ENCODE assay signal across 12 mouse cellular contexts in the genomic region with DNA sequence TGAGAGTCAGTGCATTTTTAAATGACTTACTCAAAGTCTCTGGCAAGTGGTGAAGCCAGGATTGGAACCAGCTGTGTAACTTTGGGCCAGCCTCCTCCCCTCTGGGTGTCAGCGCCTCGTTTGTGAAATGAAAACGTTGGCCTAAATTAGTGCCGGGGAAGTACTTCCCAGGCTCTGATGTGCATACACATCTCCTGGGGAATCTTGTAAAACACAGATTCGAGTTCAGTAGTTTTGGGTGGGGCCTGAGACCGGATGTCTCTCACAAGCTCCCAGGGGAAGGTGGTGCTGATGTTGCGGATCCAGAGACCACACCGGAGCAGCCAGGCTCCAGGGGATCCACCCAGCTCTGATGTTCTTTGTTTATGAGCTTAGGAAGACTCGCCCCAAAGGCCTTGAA. TPM values are rescaled to one million over a fixed set of nuclear protein-coding genes. Genes with fewer than 3 reads are reported as not detected.
DNase-seq lines count a peak whose midpoint lies in the region; ATAC-seq and TF ChIP-seq lines count a peak whose summit lies in the region.
"Had no signal": no experiment of that assay in that cellular context is flagged by ENCODE, and none has a peak within 500 bp of the region (broad histone marks: within the 10 kb centered on the region; RNA-seq: fewer than 3 reads in every experiment).

No protein-coding gene starts in this region.

- WGBS in heart, embryonic 11.5 days (ENCODE audit: insufficient replicate concordance): 51% methylated on average over 9 of the region's 9 CpGs
- WGBS in heart, embryonic 15.5 days: 55% methylated on average over 9 of the region's 9 CpGs
- WGBS in midbrain, postnatal 0 days: 66% methylated on average over 9 of the region's 9 CpGs

- H3K4me3 ChIP-seq in heart, embryonic 11.5 days (ENCODE audit: low read depth, low read length): no peak overlapping the region
- no peak overlapping the region for H3K4me3 ChIP-seq in heart, embryonic 15.5 days
- H3K4me3 ChIP-seq in midbrain, postnatal 0 days (ENCODE audit: low read depth, low read length): no peak overlapping the region

- no peak for TF ChIP-seq CTCF in midbrain, postnatal 0 days (IDR thresholded peaks at IDR 0.05)

- H3K4me1 ChIP-seq in heart, embryonic 11.5 days (ENCODE audit: control insufficient read depth, insufficient read depth, low read length): peaks cover 14% of the 10 kb centered on the region
- peaks cover 20% of the 10 kb centered on the region for H3K4me1 ChIP-seq in heart, embryonic 15.5 days (replicated peaks)
- H3K4me1 ChIP-seq in midbrain, postnatal 0 days (ENCODE audit: insufficient read depth, low read length): no peaks in the 10 kb centered on the region

- H3K4me2 ChIP-seq in heart, embryonic 11.5 days: no peak overlapping the region
- no peak overlapping the region for H3K4me2 ChIP-seq in heart, embryonic 15.5 days
- H3K4me2 ChIP-seq in midbrain, postnatal 0 days (ENCODE audit: low read depth, low read length, poor library complexity, severe bottlenecking): no peak overlapping the region
- H3K4me2 ChIP-seq: midbrain, embryonic 11.5 days had no signal

- no peaks in the 10 kb centered on the region for H3K27me3 ChIP-seq in heart, embryonic 11.5 days (ENCODE audit: control insufficient read depth, insufficient read depth, low read length)
- H3K27me3 ChIP-seq in heart, embryonic 15.5 days: no peaks in the 10 kb centered on the region
- no peaks in the 10 kb centered on the region for H3K27me3 ChIP-seq in midbrain, postnatal 0 days (ENCODE audit: insufficient read depth, low read length)

- peaks cover 14% of the 10 kb centered on the region for H3K36me3 ChIP-seq in heart, embryonic 11.5 days (ENCODE audit: control insufficient read depth, insufficient read depth, low read length)
- H3K36me3 ChIP-seq in heart, embryonic 15.5 days: peaks cover 20% of the 10 kb centered on the region; the same call in 1 of the 2 replicates
- H3K36me3 ChIP-seq in midbrain, postnatal 0 days (ENCODE audit: insufficient read depth, low read length): no peaks in the 10 kb centered on the region

- ATAC-seq in heart, embryonic 11.5 days (replicated peaks; ENCODE audit: insufficient number of reproducible peaks, low FRiP score, low TSS enrichment): no peak
- ATAC-seq in heart, embryonic 15.5 days (replicated peaks; ENCODE audit: insufficient number of reproducible peaks, insufficient read depth, low FRiP score, low read depth): no peak
- no peak for ATAC-seq in megakaryocyte, adult 5-6 weeks (ENCODE audit: poor library complexity, severe bottlenecking)
- ATAC-seq in midbrain, postnatal 0 days (ENCODE audit: low FRiP score): no peak

- H3K27ac ChIP-seq in heart, embryonic 11.5 days (ENCODE audit: low read depth, low read length): no peak overlapping the region
- peak overlapping the region; percentile 11; the same call in 1 of the 2 replicates for H3K27ac ChIP-seq in heart, embryonic 15.5 days
- H3K27ac ChIP-seq in midbrain, postnatal 0 days (ENCODE audit: low read depth, low read length): no peak overlapping the region

- H3K9me3 ChIP-seq in heart, embryonic 11.5 days (replicated peaks; ENCODE audit: control insufficient read depth, low read length): no peaks in the 10 kb centered on the region
- H3K9me3 ChIP-seq in heart, embryonic 15.5 days (replicated peaks): no peaks in the 10 kb centered on the region
- no peaks in the 10 kb centered on the region for H3K9me3 ChIP-seq in midbrain, postnatal 0 days (ENCODE audit: low read length)

- H3K9ac ChIP-seq in heart, embryonic 11.5 days (ENCODE audit: low read depth, low read length): no peak overlapping the region
- no peak overlapping the region for H3K9ac ChIP-seq in heart, embryonic 15.5 days
- H3K9ac ChIP-seq in midbrain, postnatal 0 days (replicated peaks; ENCODE audit: low read length, poor library complexity, severe bottlenecking): no peak overlapping the region

- peak; percentile 86 to 89 for DNase-seq in heart, adult 18-20 months
- DNase-seq in ZHBTc4 (ENCODE audit: low read depth, low spot score): peak; percentile 64
- DNase-seq in lung, postnatal 36 days: peak; percentile 70
- no peak for DNase-seq in midbrain, postnatal 0 days (ENCODE audit: low spot score)
- no peak for DNase-seq in embryo, embryonic 9.5 days (ENCODE audit: extremely low spot score)
- DNase-seq: embryo, embryonic 11 days; spleen, adult 18-20 months had no signal

RNA-seq across cellular contexts. Expression of a gene that starts 10.6 kb away (rescaled TPM):
- total RNA-seq in heart, adult 18-20 months (2021): 10 to 100 TPM; 11.0 to 11.7 TPM
- 61.5 and 68.1 TPM in 2 replicates for polyA plus RNA-seq in heart, embryonic 11.5 days (2014; fragmentation: Nextera tagmentation; extraction: Ambion mirVana)
- 70.5 and 85.0 TPM in 2 replicates for polyA plus RNA-seq in heart, embryonic 15.5 days (2015; fragmentation: Nextera tagmentation; extraction: Ambion mirVana)
- total RNA-seq in megakaryocyte, adult 5-6 weeks (2015): 0.75 TPM in 1 of 2 replicates, not detected in the other
- 0.22 and 1.2 TPM in 2 replicates for total RNA-seq in megakaryocyte, adult 5-6 weeks (2017)
- total RNA-seq in midbrain, postnatal 0 days (2014; rRNA removed): 45.1 and 54.4 TPM in 2 replicates
- polyA plus RNA-seq in midbrain, postnatal 0 days (2015; fragmentation: Nextera tagmentation; extraction: Ambion mirVana): 48.5 and 48.9 TPM in 2 replicates

RNA-seq across cellular contexts. Expression of a gene that starts 23.9 kb away (rescaled TPM):
- total RNA-seq in heart, adult 18-20 months (2021): 1 to 10 TPM; 1.5 to 1.7 TPM
- 3,442 and 3,640 TPM in 2 replicates for polyA plus RNA-seq in heart, embryonic 11.5 days (2014; fragmentation: Nextera tagmentation; extraction: Ambion mirVana)
- 3,693 and 4,133 TPM in 2 replicates for polyA plus RNA-seq in heart, embryonic 15.5 days (2015; fragmentation: Nextera tagmentation; extraction: Ambion mirVana)
- 0.36 and 0.45 TPM in 2 replicates for total RNA-seq in megakaryocyte, adult 5-6 weeks (2015)
- total RNA-seq in megakaryocyte, adult 5-6 weeks (2017): not detected in 2 replicates
- 2.2 TPM in 1 of 2 replicates, not detected in the other for total RNA-seq in midbrain, postnatal 0 days (2014; rRNA removed)
- polyA plus RNA-seq in midbrain, postnatal 0 days (2015; fragmentation: Nextera tagmentation; extraction: Ambion mirVana): 0.57 and 0.70 TPM in 2 replicates
- total RNA-seq: layer of hippocampus, postnatal 10 days had no signal

RNA-seq across cellular contexts. Expression of a gene that starts 35.4 kb away (rescaled TPM):
- 10 to 100 TPM; 47.0 to 51.1 TPM for total RNA-seq in heart, adult 18-20 months (2021)
- polyA plus RNA-seq in heart, embryonic 11.5 days (2014; fragmentation: Nextera tagmentation; extraction: Ambion mirVana): 183 and 209 TPM in 2 replicates
- polyA plus RNA-seq in heart, embryonic 15.5 days (2015; fragmentation: Nextera tagmentation; extraction: Ambion mirVana): 149 and 169 TPM in 2 replicates
- total RNA-seq in megakaryocyte, adult 5-6 weeks (2015): 86.2 and 87.6 TPM in 2 replicates
- total RNA-seq in megakaryocyte, adult 5-6 weeks (2017): 99.9 and 100 TPM in 2 replicates
- total RNA-seq in midbrain, postnatal 0 days (2014; rRNA removed): 48.1 and 64.3 TPM in 2 replicates
- 21.6 and 25.1 TPM in 2 replicates for polyA plus RNA-seq in midbrain, postnatal 0 days (2015; fragmentation: Nextera tagmentation; extraction: Ambion mirVana)

Comparison
In these comparisons a context has a peak if more than half of its experiments do, and no peak if none do; other contexts are left out.
1. DNase-seq: peak in heart, adult 18-20 months (2 of 2), ZHBTc4 (single experiment) and lung, postnatal 36 days (single experiment); none in midbrain, postnatal 0 days (single experiment) and embryo, embryonic 9.5 days (single experiment).
2. RNA of a gene that starts 10.6 kb away (total RNA-seq): 45.1 to 54.4 TPM in midbrain, postnatal 0 days and 11.0 to 11.7 TPM in heart, adult 18-20 months; 0.22 to 1.2 TPM in megakaryocyte, adult 5-6 weeks; every median in the first group is over 4 times any median in the second.